Mouse (Mus musculus): Measurements from ENCODE around the gene Csdc2. TPM values are rescaled to one million over a fixed set of nuclear protein-coding genes. Genes with fewer than 3 reads are reported as not detected.

The Csdc2 gene
- total RNA-seq, 2 experiments from 2014 or later, result 6.9 to 9.2 TPM

DNA sequence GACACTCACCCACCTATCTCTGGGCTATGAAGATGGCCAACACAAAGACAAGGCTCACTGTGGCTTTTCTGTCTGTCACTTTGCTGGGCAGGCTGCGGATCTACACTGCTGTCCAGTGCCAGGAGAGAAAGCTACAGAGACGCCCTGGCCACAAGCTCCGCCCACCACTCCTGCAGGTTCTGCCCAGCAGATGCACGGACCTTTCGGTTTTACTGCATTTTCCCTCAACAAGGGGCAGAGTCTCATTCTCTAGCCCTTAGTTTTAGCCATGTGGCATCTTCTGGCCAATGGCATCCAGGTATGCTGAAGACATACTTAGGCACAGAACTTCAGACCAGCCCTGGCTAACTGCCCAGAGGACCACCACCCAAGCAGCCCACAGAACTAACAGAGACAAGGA is 15.3 kb upstream of the Csdc2 start:
- DNase-seq (ENCODE audit: low spot score in 2 of 2), result no peak

DNA sequence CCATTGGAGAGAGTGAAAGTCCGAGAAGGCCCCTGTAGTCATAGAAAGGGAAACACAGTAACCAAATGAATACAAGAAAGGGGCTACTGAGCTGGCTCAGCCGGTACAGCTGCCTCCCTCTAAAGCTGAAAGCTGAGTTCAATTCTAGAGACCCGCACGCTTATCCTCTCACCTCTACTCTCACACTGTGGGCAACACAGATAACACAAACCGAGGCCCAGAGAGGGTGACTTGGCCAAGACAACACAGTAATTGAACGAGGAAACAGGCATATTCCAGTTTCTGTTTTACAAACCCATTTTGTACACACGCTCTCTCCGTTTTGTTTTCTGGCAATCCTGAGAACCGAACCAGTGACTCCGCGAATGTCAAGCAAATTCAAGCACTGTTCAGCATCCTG is 11.6 kb upstream of the Csdc2 start:
- no peak for DNase-seq (ENCODE audit: low spot score in 2 of 2)

DNA sequence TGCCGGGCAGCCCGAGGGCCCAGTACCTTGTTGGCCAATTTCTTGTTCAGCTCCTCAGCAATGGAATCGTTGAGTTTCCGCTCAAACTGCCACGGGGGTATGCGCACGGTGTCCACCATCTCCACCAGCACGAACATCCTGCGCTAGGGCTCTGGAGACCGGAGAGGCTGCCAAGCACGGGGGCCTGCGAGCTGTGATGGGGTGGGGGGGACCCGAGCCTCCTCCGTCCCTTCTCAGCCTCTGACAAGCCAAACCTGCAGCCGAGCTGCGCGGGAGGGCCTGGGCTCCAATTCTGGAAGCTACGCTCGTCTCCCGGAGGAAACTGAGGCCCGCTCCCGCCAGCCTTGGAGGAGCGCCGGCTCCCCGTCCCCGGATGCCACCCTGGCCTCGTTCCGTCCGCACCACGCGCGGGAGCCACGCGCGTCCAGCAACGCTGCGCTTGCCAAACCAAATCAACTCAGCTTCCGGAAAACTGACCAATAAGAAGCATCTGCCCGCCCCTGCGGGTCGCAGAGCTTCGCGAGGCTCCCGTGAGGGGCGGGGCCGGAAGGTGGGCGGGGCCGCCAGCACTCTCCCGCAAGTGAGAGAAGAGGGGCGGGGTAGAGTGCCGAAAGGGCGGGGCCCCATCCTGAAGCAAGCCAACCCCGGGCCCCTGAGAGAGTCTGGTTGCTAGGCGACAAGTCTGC is 10.7 kb upstream of the Csdc2 start, which contains the start of gene Polr3h:
Polr3h (minus strand) TSS at position 481 of the 686 bp plus-strand sequence.
- DNase-seq (ENCODE audit: low spot score in 2 of 2), result peak; percentile 87 to 88

DNA sequence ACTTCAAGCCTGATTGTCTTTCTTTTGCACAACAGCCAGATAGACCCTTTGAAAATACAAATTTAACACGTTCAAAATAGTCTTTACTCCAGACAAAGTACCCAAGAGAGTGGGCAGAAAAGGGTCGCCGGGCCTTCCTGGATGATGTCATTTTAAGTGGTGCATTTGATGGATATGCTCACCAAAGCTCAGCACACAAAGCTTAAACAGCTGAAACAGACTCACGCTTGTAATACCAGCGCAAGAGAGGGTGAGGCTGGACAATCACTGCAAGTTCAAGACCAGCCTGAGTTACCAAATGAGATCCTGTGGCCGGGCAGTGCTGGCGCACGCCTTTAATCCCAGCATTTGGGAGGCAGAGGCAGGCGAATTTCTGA is 10.1 kb upstream of the Csdc2 start:
- no peak for DNase-seq (ENCODE audit: low spot score in 2 of 2)

DNA sequence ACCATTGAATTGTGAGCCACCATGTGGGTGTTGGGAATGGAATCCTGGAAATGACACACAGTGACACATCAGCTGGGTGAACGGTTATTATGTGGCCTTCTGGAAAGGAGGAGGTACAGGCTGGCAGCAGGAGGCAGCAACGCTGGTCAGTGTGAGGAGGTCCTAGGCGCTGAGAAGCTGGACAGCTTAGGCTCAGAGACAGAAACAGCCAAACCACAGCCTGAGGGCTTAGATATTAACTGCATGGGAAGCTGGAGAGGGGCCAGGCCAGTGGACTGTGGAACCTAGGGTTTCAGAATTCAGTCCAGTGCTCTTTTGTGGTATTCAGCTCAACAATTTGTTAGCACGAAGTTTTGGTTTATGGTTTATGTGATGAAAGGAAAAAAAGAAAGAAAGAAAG is 8.8 kb upstream of the Csdc2 start:
- peak in 1 of 2 experiments; percentile 35 for DNase-seq (ENCODE audit: low spot score in 2 of 2)

DNA sequence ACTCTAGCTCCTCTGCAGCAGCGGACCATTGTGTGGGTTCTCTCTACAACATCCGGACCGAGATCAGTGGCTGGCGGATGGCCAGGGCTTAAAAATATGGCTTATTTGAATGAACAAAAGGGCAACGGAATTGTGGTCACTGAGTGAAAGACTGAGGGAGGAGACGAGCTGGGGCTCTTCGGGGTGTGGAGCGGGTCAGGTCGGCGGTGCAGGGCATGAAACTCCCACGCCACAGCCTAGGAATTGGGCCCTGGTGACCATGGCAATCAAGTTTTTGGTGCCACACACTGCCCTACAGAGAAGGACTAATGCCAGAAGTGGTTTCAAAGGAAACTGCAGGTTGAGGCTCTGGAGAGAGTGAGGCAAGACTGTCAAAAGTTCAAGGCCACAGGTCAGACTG is 8.3 kb upstream of the Csdc2 start:
- DNase-seq (ENCODE audit: low spot score in 2 of 2), result peak; percentile 29 to 48

DNA sequence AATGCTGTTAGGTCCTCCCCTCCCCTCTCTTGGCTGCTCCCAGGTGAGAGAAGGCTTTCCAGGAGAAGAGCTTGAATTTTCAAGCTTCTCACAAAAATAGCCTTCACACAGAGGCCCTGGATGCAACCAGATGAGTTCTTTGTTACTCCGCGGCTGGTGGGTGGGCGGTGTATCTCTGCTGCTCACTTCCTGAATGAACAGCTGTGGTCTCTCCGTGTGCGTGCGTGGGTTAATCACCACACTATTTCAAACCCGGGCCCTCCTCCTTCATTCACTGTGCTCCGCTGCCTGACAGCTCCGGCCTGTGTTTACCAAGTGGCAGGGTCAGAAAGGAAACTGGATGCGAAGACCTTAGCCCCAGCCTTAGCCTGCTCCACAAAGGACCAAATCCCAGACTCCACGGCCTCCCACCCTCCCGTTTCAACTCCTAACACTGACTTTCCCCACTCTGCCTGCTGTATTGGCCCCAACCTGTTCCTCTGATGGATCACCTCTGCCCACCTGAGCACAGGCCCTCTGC is 3.5 kb upstream of the Csdc2 start:
- no peak for DNase-seq (ENCODE audit: low spot score in 2 of 2)

DNA sequence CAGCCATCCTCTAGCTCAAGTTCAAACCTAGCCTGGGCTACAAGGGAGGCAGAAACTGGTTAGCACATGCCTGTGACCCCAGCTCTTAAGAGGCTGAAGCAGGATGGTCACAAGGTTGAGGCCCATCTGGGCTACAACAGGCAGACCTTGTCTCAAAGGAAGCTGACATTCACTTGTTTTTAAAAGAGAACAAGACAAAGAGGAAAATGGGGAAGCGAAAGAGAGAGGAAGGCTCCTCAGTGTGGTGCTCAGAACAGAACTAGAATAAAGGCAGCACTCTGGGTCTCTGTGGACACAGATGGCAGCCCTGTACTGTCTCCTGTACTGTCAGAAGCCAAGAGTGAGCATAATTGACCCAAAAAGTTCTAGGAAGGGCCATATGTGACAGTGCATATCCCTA is 2.6 kb upstream of the Csdc2 start:
- no peak for DNase-seq (ENCODE audit: low spot score in 2 of 2)

DNA sequence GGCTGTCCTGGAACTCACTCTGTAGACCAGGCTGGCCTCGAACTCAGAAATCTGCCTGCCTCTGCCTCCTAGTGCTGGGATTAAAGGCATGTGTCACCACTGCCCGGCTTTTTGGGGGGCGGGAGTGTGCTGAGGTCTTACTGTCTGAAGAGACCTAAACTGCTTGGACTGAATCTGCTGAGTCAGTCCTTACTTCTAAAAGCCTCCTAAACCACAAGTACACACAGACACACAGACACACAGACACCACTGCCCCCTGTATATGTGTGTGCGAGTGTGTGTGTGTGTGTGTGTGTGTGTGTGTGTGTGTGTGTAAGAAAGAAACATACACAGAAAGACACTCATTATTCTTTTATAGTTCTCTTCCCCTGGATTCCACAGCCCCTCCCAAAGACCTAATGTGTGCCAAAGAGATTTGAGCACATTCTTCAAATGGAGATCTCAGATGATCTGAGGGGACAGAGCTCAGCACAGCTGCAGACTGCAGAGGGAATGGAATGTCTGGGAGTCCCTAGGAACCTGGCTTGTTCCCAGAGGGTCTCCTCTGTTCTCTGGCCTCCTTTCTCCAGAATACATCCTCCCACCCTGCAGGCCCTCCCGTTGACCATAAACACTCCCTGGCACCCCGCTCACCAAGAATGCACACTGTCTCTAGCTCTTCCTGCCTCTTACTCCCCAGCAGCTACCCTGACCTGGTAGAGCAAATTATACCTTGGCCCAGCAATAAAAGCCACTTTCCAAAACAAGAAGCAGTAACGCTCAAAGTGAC is 506 bp upstream of the Csdc2 start:
- DNase-seq (ENCODE audit: low spot score in 2 of 2), result no peak

DNA sequence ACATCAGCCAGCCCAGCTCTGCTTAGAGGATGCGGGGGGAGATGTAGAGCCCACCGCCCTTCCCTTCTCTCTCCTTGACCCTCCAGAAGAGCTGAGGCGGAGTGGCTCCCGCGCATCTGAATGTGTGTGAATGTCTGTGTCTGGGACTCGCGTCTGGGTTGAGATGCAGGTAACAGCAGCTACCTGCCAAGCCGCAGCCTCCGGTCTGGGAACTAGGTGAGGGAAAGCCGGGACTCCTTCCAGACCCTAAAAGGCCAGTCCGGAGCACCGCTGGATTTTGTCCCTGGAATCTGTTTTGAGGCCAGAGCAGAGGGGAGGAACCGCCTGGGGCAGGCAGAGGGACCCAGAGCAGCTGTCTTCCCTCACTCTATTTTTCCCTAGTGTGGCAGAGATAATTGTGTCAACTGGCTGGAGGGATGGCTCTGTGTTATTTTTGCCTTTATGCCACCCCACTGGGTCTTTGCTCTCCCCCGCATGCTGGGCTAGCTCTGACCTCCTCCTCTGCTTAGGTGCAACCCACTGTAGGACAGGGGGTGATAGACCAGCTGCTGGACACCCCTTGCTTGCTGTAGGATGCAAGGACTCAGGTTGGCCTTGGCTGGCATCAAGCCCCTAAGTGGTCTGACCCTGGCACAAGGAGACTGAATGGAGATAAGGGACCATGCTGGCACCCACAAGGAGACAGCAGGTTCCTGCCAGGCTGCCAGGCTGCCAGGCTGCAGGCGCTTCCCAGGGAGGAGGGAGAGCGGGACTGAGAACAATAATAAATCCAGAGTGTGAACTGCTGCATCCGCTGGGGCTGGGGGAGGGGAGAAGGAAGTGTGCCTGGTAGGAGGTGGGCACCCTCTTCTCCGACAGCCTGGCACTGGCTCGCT is 776 bp downstream of the Csdc2 start:
- DNase-seq (ENCODE audit: low spot score in 2 of 2), result peak in 1 of 2 experiments; percentile 34

DNA sequence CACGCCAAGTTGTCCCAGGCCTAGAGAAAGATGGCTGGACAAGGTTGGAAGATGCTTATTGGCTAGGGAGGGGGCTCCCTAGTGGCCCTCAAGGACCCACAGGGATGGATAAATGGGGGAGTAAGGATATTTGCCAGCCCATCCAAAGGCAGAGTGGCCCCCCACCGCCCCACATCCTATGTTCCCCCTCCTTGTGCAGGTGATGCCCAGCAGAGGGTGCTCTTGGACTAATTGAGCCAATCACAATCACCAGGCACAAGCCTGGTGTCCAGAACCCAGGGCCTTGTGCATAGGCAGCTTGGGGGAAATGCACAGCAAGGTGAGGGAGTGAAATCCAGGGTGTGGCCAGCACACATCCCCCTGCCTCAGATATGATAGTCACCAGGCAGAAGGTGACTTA is 1.7 kb downstream of the Csdc2 start:
- DNase-seq (ENCODE audit: low spot score in 2 of 2), result peak; percentile 49 to 56

DNA sequence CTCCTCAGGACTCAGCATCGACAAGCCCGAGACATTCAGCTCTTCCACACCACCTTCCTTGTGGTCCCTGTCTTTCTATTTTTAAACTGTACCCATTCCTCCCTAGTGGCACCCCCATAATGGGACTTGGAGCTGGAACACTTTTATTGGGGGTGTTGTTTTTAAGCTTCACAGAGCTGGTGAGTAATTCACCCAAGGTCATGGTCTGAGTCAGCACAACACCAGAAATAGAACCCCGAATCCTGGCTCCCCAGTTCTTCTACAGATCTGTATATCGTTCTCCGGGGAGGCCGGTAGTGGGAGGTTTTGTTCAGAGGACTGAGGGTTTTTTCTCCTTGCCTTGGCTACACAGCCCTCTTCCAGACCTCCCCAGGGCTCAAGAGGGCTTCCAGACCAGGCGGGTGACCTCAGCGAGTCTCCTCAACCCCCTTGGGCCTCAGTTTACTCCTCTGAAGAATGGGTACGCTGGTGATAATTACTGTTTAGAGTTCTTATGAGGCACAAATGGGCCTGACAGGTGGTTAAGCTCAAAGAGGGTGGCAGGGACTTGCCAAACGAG is 2.7 kb downstream of the Csdc2 start:
- DNase-seq (ENCODE audit: low spot score in 2 of 2), result peak in 1 of 2 experiments; percentile 29

DNA sequence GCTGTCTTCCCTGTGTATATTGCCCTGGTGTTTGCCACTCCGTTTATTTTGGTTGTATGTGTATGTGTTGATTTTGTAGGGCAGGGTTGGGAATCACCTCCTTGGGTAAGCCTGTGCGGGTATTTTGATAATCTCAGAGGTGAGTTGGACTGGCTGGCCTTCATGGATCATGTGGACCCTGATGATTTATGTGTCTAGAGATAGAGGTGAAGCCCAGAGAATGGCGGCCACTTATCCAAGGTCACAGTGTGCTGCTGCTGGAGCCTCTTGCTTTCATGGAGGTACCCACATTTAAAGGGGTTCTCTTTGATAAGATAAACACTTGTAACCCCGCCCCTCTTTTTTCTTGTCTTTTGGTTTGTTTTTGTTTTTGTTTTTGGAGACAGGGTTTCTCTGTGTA is 3.2 kb downstream of the Csdc2 start:
- DNase-seq (ENCODE audit: low spot score in 2 of 2), result no peak

DNA sequence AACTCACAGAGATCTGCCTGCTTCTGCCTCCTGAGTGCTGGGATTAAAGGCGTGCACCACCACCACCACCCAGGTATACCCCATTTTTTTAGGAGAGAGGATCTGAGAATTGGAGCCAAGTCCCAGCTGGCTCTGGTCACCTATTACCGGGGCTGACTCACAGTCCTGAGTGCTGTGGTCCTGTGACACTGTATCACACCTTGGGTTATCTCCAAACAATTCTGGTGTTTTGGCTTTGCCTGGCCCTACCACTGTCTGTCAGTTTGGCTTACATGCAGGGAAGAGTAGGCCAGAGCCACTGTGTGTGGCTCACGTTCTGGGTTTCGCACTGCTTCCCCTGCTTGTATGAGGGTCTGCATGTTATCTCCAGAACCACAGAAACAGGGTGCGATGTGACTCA is 3.7 kb downstream of the Csdc2 start:
- DNase-seq (ENCODE audit: low spot score in 2 of 2), result no peak

DNA sequence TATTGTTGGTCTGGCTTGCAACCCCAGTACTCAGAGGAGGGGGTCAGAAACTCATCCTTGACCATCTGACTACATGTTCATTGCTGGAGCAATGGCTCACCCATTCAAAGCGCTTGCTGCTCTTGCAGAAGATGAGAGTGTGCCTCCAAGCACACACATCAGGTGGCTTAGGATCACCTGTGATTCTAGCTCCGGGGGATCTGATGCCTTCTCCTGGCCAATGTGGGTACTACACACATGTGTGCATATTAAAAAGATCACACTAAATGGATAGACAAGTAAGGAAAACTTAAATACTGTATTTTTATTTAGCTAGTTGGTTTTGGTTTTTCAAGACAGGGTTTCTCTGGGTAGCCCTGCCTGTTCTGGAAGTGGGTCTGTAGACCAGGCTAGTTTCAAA is 4.5 kb downstream of the Csdc2 start:
- no peak for DNase-seq (ENCODE audit: low spot score in 2 of 2)

DNA sequence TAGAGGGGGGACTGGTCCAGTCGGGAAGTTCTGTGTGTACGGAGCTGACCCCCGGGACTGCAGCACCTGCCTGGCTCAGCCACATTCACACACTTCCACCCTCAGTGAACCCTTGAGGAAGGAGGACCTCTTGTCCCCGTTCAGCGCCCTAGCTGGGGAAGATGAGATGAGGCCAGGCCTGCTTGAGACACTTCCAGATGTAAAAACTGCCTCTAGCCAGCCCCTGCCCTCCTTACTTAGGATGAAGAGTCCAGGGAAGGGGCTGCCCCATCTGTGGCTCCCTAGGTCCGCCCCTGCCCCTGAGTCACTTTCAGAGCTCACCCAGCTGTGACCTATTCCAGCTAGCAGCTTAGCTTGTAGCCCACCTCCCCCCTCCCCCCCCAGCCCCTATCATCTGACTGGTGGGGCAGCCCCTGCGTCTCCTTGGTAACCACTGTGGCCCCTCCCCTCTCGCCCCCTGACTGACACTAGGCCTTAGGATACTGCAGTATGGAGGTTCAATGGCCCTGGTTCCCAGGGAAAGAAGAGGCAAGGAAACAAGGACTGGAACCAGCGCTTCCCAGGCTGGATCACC is 6.7 kb downstream of the Csdc2 start:
- no peak for DNase-seq (ENCODE audit: low spot score in 2 of 2)

DNA sequence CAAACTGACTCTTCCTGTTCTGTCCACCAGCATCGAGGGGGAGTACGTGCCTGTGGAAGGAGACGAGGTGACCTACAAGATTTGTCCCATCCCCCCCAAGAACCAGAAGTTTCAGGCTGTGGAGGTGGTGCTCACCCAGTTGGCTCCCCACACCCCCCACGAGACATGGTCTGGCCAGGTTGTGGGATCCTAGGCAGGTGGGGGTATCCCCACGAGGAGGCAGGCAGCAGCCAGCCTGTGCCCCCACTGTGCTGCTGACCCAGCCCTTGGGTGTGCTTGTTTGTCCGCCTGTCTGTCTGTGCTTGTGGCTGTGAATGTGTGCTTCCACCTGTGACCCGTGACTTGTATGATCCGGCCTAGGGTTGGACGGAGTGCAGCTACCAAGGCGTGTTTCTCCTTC is 12.5 kb downstream of the Csdc2 start:
- no peak for DNase-seq (ENCODE audit: low spot score in 2 of 2)

DNA sequence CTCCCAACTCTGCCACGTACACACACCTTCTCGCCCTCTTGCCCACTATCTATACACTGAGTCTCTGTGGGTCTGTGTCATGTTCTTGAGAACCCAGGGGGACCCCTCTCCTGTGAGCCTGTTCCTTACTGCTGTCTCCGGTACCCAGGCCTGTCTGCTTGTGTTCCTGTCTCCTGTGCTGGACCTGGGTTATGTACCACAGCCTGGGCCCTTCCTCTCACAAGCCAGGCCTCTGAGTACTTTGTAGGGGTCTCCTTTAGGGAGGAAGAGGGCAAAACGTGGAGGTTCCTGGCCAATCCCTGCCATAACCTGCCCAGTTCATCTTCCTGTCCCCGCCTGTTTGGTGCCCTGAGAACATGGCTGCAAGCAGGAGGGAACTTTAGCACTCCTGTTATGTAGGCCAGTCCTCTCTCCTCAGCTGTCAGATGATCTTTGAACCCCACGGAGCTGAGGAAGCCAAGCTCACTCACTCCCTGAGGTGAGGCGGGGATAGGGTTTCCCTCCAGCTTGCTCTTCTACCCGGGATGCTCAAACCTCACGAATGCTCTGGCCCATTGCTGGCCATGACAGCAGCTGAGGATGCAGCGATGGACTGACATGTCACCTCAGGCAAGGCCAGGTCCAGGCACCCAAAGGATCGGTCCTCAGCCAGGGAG is 13.0 kb downstream of the Csdc2 start:
- no peak for DNase-seq (ENCODE audit: low spot score in 2 of 2)

DNA sequence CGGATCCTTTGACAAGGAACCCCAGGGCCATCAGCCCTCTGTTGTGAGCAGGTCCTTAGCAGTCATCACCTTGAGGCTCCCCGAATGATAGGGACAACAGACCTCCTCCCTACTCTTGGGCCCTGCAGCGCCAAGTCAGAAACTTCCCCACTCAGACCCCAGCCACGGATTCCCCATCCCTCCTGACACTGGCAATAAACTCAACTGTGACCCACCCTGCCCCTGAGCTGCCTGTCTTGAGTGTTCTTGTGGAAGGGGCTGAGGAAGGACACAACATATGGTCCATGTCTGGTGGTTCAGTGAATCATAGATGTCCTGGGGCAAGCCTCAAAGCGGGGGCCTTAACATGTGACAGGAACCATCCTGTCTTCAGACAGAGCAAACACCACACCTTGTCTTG is 14.2 kb downstream of the Csdc2 start:
- DNase-seq (ENCODE audit: low spot score in 2 of 2), result no peak

DNA sequence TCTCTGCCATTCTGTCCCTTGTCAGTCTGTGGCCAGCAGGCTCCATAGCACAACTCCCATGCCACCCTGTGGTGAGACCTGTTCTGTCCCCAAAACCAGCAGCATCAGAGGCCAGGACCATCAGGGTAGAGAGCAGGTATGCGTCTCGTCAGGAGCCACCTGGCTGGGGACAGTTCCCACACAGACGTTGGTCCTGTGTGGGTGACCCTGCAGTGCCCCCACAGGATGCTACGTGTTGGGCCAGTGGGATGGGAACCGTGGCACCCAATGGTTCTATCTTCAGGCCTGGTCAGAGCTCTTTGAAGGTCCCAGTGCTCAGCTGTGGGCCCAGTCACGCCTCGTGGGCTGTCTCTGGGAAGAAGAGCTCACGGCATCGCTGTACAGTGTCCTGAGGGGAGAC is 14.6 kb downstream of the Csdc2 start:
- no peak for DNase-seq (ENCODE audit: low spot score in 2 of 2)

Data from adrenal gland, adult 18-20 months (tissue).